In the genomic region with DNA sequence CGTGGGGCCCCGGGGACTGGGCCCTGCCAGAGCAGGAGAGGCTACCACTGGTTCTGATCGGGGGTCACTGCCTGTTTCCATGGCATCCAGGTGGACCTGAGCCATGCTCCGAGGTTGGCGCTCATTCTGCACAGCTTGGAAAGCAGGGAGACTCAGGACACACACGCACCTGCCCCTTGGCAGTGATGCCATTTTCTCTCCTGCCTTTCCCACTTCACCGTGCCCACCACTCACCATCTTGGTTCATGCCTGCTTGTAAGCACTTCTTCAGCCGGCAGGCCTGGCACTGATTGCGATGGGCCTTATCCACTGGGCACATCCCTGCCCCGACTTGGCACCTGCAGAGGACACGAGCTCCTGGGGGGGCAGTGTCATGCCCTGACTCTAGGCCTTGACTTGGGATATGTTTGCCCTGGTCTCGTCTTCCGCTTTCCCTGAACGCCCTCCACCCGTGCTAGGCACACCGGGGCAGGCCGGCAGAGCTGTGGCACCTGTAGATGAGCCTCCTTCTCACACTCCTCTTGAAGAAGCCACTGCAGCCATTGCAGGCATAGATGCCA, we compare ENCODE assay signal across 20 mouse cellular contexts. TPM values are rescaled to one million over a fixed set of nuclear protein-coding genes. Genes with fewer than 3 reads are reported as not detected.
"Had no signal": no experiment of that assay in that cellular context is flagged by ENCODE, and none has a peak within 500 bp of the region (broad histone marks: within the 10 kb centered on the region; RNA-seq: fewer than 3 reads in every experiment).

No protein-coding gene starts in this region.

- H3K4me2 ChIP-seq: limb, embryonic 13.5 days; neural tube, embryonic 12.5 days had no signal

- DNase-seq: kidney, adult 18-20 months; kidney, postnatal 14 days; lung, adult 18-20 months; lung, postnatal 36 days; midbrain, embryonic 14.5 days; spleen, adult 18-20 months had no signal

- H3K27me3 ChIP-seq: limb, embryonic 13.5 days; neural tube, embryonic 12.5 days had no signal

- H3K4me3 ChIP-seq: left cerebral cortex, adult 2 months; limb, embryonic 13.5 days; midbrain, embryonic 10.5 days; myocyte; neural tube, embryonic 12.5 days had no signal

- H3K27ac ChIP-seq: left cerebral cortex, adult 2 months; limb, embryonic 13.5 days; liver, embryonic 14.5 days; midbrain, embryonic 10.5 days; neural tube, embryonic 12.5 days had no signal

- H3K9ac ChIP-seq: limb, embryonic 13.5 days; liver, embryonic 14.5 days; neural tube, embryonic 12.5 days had no signal

- H3K4me1 ChIP-seq: neural tube, embryonic 12.5 days had no signal

- H3K36me3 ChIP-seq: limb, embryonic 13.5 days; midbrain, embryonic 10.5 days; neural tube, embryonic 12.5 days had no signal

- H3K9me3 ChIP-seq: limb, embryonic 13.5 days; midbrain, embryonic 10.5 days; neural tube, embryonic 12.5 days had no signal

RNA-seq across cellular contexts. Expression of gene Nr2e3, which starts 11.7 kb away (rescaled TPM):
- total RNA-seq: layer of hippocampus, postnatal 25 days; left cerebral cortex, adult 2 months; left cerebral cortex, postnatal 25 days; liver, adult 2 months; megakaryocyte progenitor cell, adult 5-6 weeks; neutrophil, adult 5-6 weeks had no signal
- polyA plus RNA-seq: kidney, embryonic 14.5 days; liver, adult 2 months; liver, embryonic 14.5 days; lung, embryonic 16.5 days; midbrain, embryonic 10.5 days; midbrain, embryonic 14.5 days; myocyte; stomach, embryonic 14.5 days had no signal
